Mouse (Mus musculus): ENCODE data around the gene Rab6b. TPM values are rescaled to one million over a fixed set of nuclear protein-coding genes. Genes with fewer than 3 reads are reported as not detected.
A peak's percentile ranks its signal among the peaks of the same experiment; 100 is the strongest.

Gene Rab6b
- total and polyA plus RNA-seq, 3 experiments = 0.04 to 0.19 TPM; not detected in 1

GRCm38 (mm10) chr9:103201561-103202260 lies 90.1 kb downstream of the Rab6b start, which contains the start of gene Srprb (continued):
- 0 out of 2 replicates have a peak, but pooled peaks have one; percentile 49 for TF ChIP-seq IRF4 (IDR thresholded peaks at IDR 0.05; ENCODE audit: low read depth, low read length)
- TF ChIP-seq JUND (conservative IDR thresholded peaks at IDR 0.05; ENCODE audit: low read depth, low read length) = no peak

GRCm38 (mm10) chr9:103205786-103206185 lies 94.2 kb downstream of the Rab6b start:
- Histone ChIP-seq H3K9ac (ENCODE audit: insufficient read depth, low read depth) (no peak overlapping the region), H3K4me3 (replicated peaks in 1 of 3; ENCODE audit: low read depth in 2 of 3, low read length in 2 of 3, poor library complexity in 1 of 3) (no peak overlapping the region), H3K27ac (ENCODE audit: insufficient read depth, low read depth) (no peak overlapping the region), H3K36me3 (replicated peaks in 1 of 2; ENCODE audit: control insufficient read depth in 1 of 2, insufficient read depth in 1 of 2, low read length in 1 of 2) (no peaks in the 10 kb centered on the region), H3K4me1 (ENCODE audit: control insufficient read depth in 1 of 2, insufficient read depth in 2 of 2) (peaks cover 0 to 2% of the 10 kb centered on the region in 2 experiments; a peak in 2 of 4 replicates), H3K4me2 (ENCODE audit: insufficient read depth, low read depth, poor library complexity, severe bottlenecking) (no peak overlapping the region), H3K27me3 (replicated peaks) (peaks cover 19% of the 10 kb centered on the region), H3K79me2 (replicated peaks; ENCODE audit: control insufficient read depth, extremely low read depth, insufficient read depth, poor library complexity, severe bottlenecking) (peaks cover 9% of the 10 kb centered on the region), H3K9me3 (replicated peaks; ENCODE audit: low read length) (peaks cover 4% of the 10 kb centered on the region)
- no peak for DNase-seq (ENCODE audit: extremely low read depth)
- in situ Hi-C loops (cut with MboI; ENCODE audit: low pct_ligation_motif_present, low pct_unique_long_range_greater_than_20kb, low sequenced_read_pairs) (no loop called here), dilution Hi-C loops (cut with MboI; ENCODE audit: extremely low pct_ligation_motif_present, extremely low pct_unique_long_range_greater_than_20kb, low sequenced_read_pairs) (no loop called here)
- peak; percentile 57; the same call in 1 of the 2 replicates for TF ChIP-seq MAFK (IDR thresholded peaks at IDR 0.05; ENCODE audit: insufficient replicate concordance, low read length)
- no peak for TF ChIP-seq KAT2A (IDR thresholded peaks at IDR 0.05; ENCODE audit: insufficient replicate concordance, low read length)

DNA sequence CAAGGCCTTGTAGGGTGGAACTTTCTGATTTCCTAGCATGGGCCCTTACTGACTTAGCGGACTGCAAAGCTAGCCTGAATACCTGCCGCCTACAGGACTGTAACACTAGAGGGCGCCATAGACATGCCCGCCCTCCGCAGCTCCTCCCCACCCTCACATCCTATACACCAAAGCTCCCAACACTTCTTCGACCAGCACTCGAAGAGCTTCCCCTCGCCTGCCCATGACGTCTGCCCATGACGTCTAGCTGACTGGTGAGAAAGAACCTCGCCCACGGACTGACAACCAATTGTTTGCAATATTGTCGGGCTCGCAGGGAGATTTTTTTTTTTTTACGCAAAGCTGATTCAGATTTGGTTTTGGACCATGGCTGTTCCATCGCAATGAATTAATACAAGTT lies 96.3 kb downstream of the Rab6b start:
- Histone ChIP-seq H3K27ac (ENCODE audit: insufficient read depth, low read depth) (no peak overlapping the region), H3K79me2 (replicated peaks; ENCODE audit: control insufficient read depth, extremely low read depth, insufficient read depth, poor library complexity, severe bottlenecking) (no peaks in the 10 kb centered on the region), H3K9ac (ENCODE audit: insufficient read depth, low read depth) (no peak overlapping the region), H3K4me2 (ENCODE audit: insufficient read depth, low read depth, poor library complexity, severe bottlenecking) (peak overlapping the region; percentile 33; the same call in 1 of the 2 replicates), H3K36me3 (replicated peaks in 1 of 2; ENCODE audit: control insufficient read depth in 1 of 2, insufficient read depth in 1 of 2, low read length in 1 of 2) (no peaks in the 10 kb centered on the region), H3K4me1 (ENCODE audit: control insufficient read depth in 1 of 2, insufficient read depth in 2 of 2) (peaks cover 3 to 7% of the 10 kb centered on the region in 2 experiments; a peak in 2 of 4 replicates), H3K9me3 (replicated peaks; ENCODE audit: low read length) (peaks cover 4% of the 10 kb centered on the region), H3K4me3 (replicated peaks in 1 of 3; ENCODE audit: low read depth in 2 of 3, low read length in 2 of 3, poor library complexity in 1 of 3) (no peak overlapping the region), H3K27me3 (replicated peaks) (peaks cover 27% of the 10 kb centered on the region)
- dilution Hi-C loops (cut with MboI; ENCODE audit: extremely low pct_ligation_motif_present, extremely low pct_unique_long_range_greater_than_20kb, low sequenced_read_pairs) (no loop called here), in situ Hi-C loops (cut with MboI; ENCODE audit: low pct_ligation_motif_present, low pct_unique_long_range_greater_than_20kb, low sequenced_read_pairs) (no loop called here)
- DNase-seq (ENCODE audit: extremely low read depth) = peak; percentile 80
- peak; percentile 83 for TF ChIP-seq SMC3 (IDR thresholded peaks at IDR 0.05; ENCODE audit: low read depth, low read length)
- TF ChIP-seq MEF2A (IDR thresholded peaks at IDR 0.05; ENCODE audit: borderline replicate concordance, low read depth, low read length) = no peak
- no peak for TF ChIP-seq CHD2 (IDR thresholded peaks at IDR 0.05; ENCODE audit: low read length)
- TF ChIP-seq EP300 (IDR thresholded peaks at IDR 0.05; ENCODE audit: low read length) = no peak
- TF ChIP-seq USF1 (IDR thresholded peaks at IDR 0.05; ENCODE audit: low read depth, low read length) = no peak
- TF ChIP-seq TBP (conservative IDR thresholded peaks at IDR 0.05; ENCODE audit: low read depth, low read length) = no peak
- no peak for TF ChIP-seq MAX (IDR thresholded peaks at IDR 0.05; ENCODE audit: low read length)
- no peak for TF ChIP-seq KAT2A (IDR thresholded peaks at IDR 0.05; ENCODE audit: insufficient replicate concordance, low read length)
- no peak for TF ChIP-seq SIN3A (IDR thresholded peaks at IDR 0.05; ENCODE audit: low read length)
- 0 out of 2 replicates have a peak, but pooled peaks have one; percentile 64 for TF ChIP-seq MAZ (IDR thresholded peaks at IDR 0.05; ENCODE audit: low read depth, low read length)
- TF ChIP-seq RCOR1 (conservative IDR thresholded peaks at IDR 0.05; ENCODE audit: low read depth, low read length) = no peak
- TF ChIP-seq USF2 (conservative IDR thresholded peaks at IDR 0.05; ENCODE audit: low read depth, low read length) = no peak
- TF ChIP-seq RAD21 (IDR thresholded peaks at IDR 0.05; ENCODE audit: low read depth, low read length) = peak; percentile 77
- TF ChIP-seq UBTF (IDR thresholded peaks at IDR 0.05; ENCODE audit: low read depth, low read length) = no peak
- no peak for TF ChIP-seq PAX5 (IDR thresholded peaks at IDR 0.05; ENCODE audit: low read length)
- TF ChIP-seq ZNF384 (IDR thresholded peaks at IDR 0.05; ENCODE audit: low read depth, low read length) = peak; percentile 72
- TF ChIP-seq POLR2A (IDR thresholded peaks at IDR 0.05; ENCODE audit: low read depth, low read length) = no peak
- no peak for TF ChIP-seq ZMIZ1 (IDR thresholded peaks at IDR 0.05; ENCODE audit: low read depth, low read length)
- peak; percentile 71 to 84 for TF ChIP-seq CTCF (conservative IDR thresholded peaks at IDR 0.05 in 1 of 2, IDR thresholded peaks at IDR 0.05 in 1 of 2; ENCODE audit: low read depth in 2 of 2, low read length in 2 of 2)
- no peak for TF ChIP-seq NELFE (IDR thresholded peaks at IDR 0.05; ENCODE audit: low read depth, low read length)
- 0 out of 2 replicates have a peak, but pooled peaks have one; percentile 43 for TF ChIP-seq IRF4 (IDR thresholded peaks at IDR 0.05; ENCODE audit: low read depth, low read length)
- no peak for TF ChIP-seq GABPA (IDR thresholded peaks at IDR 0.05; ENCODE audit: insufficient replicate concordance, low read depth, low read length)
- TF ChIP-seq MAFK (IDR thresholded peaks at IDR 0.05; ENCODE audit: insufficient replicate concordance, low read length) = no peak
- no peak for TF ChIP-seq HCFC1 (IDR thresholded peaks at IDR 0.05; ENCODE audit: low read depth, low read length)
- TF ChIP-seq TCF12 (IDR thresholded peaks at IDR 0.05; ENCODE audit: low read depth, low read length) = no peak
- peak; percentile 25; the same call in 1 of the 2 replicates for TF ChIP-seq ZC3H11A (IDR thresholded peaks at IDR 0.05; ENCODE audit: low read depth, low read length)
- TF ChIP-seq BHLHE40 (IDR thresholded peaks at IDR 0.05; ENCODE audit: low read depth, low read length) = no peak
- no peak for TF ChIP-seq POLR2AphosphoS2 (IDR thresholded peaks at IDR 0.05; ENCODE audit: low read depth, low read length)

Measured in CH12.LX (cell line).